21 mouse cellular contexts compared by ENCODE assay signal in the genomic region with DNA sequence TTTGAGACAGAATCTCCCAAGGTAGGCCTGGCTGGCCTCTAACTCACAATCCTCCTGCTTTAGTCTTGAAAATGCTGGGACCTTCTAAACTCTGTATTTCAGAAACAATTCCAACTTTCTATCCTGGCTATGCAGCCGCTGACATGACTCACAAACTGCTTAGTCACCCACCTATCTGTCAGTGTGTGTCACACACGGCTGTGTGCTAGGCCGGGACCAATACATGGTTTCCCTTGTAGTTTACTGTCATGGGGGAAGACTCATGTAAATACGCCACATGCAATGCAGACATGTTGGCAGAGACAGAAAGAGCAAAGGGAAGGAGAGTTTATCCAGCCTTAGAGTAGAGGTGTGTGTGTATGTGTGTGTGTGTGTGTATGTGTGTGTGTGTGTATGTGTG.
DNase-seq lines count a peak whose midpoint lies in the region; ATAC-seq and TF ChIP-seq lines count a peak whose summit lies in the region.
"Had no signal": no experiment of that assay in that cellular context is flagged by ENCODE, and none has a peak within 500 bp of the region (broad histone marks: within the 10 kb centered on the region; RNA-seq: fewer than 3 reads in every experiment).

No protein-coding gene starts in this region.

- H3K9me3 ChIP-seq in hindbrain, embryonic 14.5 days (ENCODE audit: control insufficient read depth, low read length), result no peaks in the 10 kb centered on the region
- no peaks in the 10 kb centered on the region for H3K9me3 ChIP-seq in forebrain, embryonic 11.5 days (ENCODE audit: control insufficient read depth, low read length)
- H3K9me3 ChIP-seq: embryonic facial prominence, embryonic 15.5 days; heart, embryonic 12.5 days; hindbrain, embryonic 12.5 days; megakaryocyte, embryonic 14.5 days; neural tube, embryonic 12.5 days had no signal

- DNase-seq in adrenal gland, adult (ENCODE audit: inconsistent age in 2 of 2, low spot score in 1 of 2), result peak; percentile 61 to 77
- DNase-seq in adrenal gland, postnatal 4 days (ENCODE audit: low spot score in 2 of 2), result no peak
- peak; percentile 51 for DNase-seq in Muller cell, postnatal 12 days (ENCODE audit: inconsistent ontology term)
- DNase-seq in adrenal gland, postnatal 14 days, result peak; percentile 49
- no peak for DNase-seq in hindbrain, embryonic 14.5 days (ENCODE audit: low spot score)
- no peak for DNase-seq in forebrain, embryonic 11.5 days (ENCODE audit: low spot score)
- no peak for DNase-seq in heart, adult 9 months (ENCODE audit: low spot score in 2 of 2)
- DNase-seq: cerebellum, adult 11-12 months; cerebellum, postnatal 25 days; gastrocnemius, postnatal 36 days; heart, postnatal 14 days; thymus, postnatal 14 days had no signal

- no peaks in the 10 kb centered on the region for H3K79me2 ChIP-seq in myocyte (ENCODE audit: control insufficient read depth, insufficient read depth)

- H3K27ac ChIP-seq in hindbrain, embryonic 14.5 days, result no peak overlapping the region
- H3K27ac ChIP-seq in forebrain, embryonic 11.5 days (ENCODE audit: low read depth, low read length), result no peak overlapping the region
- H3K27ac ChIP-seq: embryonic facial prominence, embryonic 15.5 days; hindbrain, embryonic 12.5 days; neural tube, embryonic 12.5 days had no signal

- peak overlapping the region; percentile 69 for H3K4me2 ChIP-seq in myocyte (ENCODE audit: low read depth)
- H3K4me2 ChIP-seq in hindbrain, embryonic 14.5 days (replicated peaks), result no peak overlapping the region
- H3K4me2 ChIP-seq in forebrain, embryonic 11.5 days (ENCODE audit: low read depth, low read length, severe bottlenecking), result no peak overlapping the region
- H3K4me2 ChIP-seq: embryonic facial prominence, embryonic 15.5 days; heart, embryonic 12.5 days; hindbrain, embryonic 12.5 days; liver, embryonic 11.5 days; neural tube, embryonic 12.5 days had no signal

- no peaks in the 10 kb centered on the region for H3K36me3 ChIP-seq in myocyte (ENCODE audit: control insufficient read depth, insufficient read depth)
- no peaks in the 10 kb centered on the region for H3K36me3 ChIP-seq in hindbrain, embryonic 14.5 days (replicated peaks; ENCODE audit: control insufficient read depth, insufficient read depth)
- H3K36me3 ChIP-seq in forebrain, embryonic 11.5 days (ENCODE audit: control insufficient read depth, insufficient read depth, low read length), result no peaks in the 10 kb centered on the region
- H3K36me3 ChIP-seq: embryonic facial prominence, embryonic 15.5 days; heart, embryonic 12.5 days; hindbrain, embryonic 12.5 days; neural tube, embryonic 12.5 days had no signal

- no peak overlapping the region for H3K9ac ChIP-seq in hindbrain, embryonic 14.5 days
- no peak overlapping the region for H3K9ac ChIP-seq in forebrain, embryonic 11.5 days (ENCODE audit: low read length)
- H3K9ac ChIP-seq: embryonic facial prominence, embryonic 15.5 days; heart, embryonic 12.5 days; hindbrain, embryonic 12.5 days; neural tube, embryonic 12.5 days had no signal

- no peaks in the 10 kb centered on the region for H3K27me3 ChIP-seq in myocyte (ENCODE audit: control insufficient read depth, insufficient read depth, insufficient read length)
- no peaks in the 10 kb centered on the region for H3K27me3 ChIP-seq in hindbrain, embryonic 14.5 days (ENCODE audit: control insufficient read depth, insufficient read depth, low read length)
- H3K27me3 ChIP-seq in forebrain, embryonic 11.5 days (ENCODE audit: control insufficient read depth, insufficient read depth, low read length), result no peaks in the 10 kb centered on the region
- H3K27me3 ChIP-seq: embryonic facial prominence, embryonic 15.5 days; heart, embryonic 12.5 days; hindbrain, embryonic 12.5 days; megakaryocyte, embryonic 14.5 days; neural tube, embryonic 12.5 days had no signal

- H3K4me1 ChIP-seq in hindbrain, embryonic 14.5 days (replicated peaks; ENCODE audit: control insufficient read depth, insufficient read depth, low read length), result 0 out of 2 replicates have a peak, but pooled peaks cover 5% of the 10 kb centered on the region
- no peaks in the 10 kb centered on the region for H3K4me1 ChIP-seq in forebrain, embryonic 11.5 days (replicated peaks; ENCODE audit: control insufficient read depth, insufficient read depth, low read length)
- H3K4me1 ChIP-seq: embryonic facial prominence, embryonic 15.5 days; heart, embryonic 12.5 days; hindbrain, embryonic 12.5 days; megakaryocyte, embryonic 14.5 days; neural tube, embryonic 12.5 days had no signal

- 93% methylated on average over 4 of the region's 4 CpGs for WGBS in hindbrain, embryonic 14.5 days
- WGBS in forebrain, embryonic 11.5 days, result 87% methylated on average over 4 of the region's 4 CpGs

- H3ac ChIP-seq in myocyte (ENCODE audit: control insufficient read depth, insufficient read length), result no peak overlapping the region

- no peak overlapping the region for H3K4me3 ChIP-seq in myocyte
- no peak overlapping the region for H3K4me3 ChIP-seq in hindbrain, embryonic 14.5 days (replicated peaks; ENCODE audit: low read length)
- H3K4me3 ChIP-seq in forebrain, embryonic 11.5 days (ENCODE audit: low read depth, low read length), result no peak overlapping the region
- H3K4me3 ChIP-seq: embryonic facial prominence, embryonic 15.5 days; heart, embryonic 12.5 days; hindbrain, embryonic 12.5 days; megakaryocyte, embryonic 14.5 days; neural tube, embryonic 12.5 days had no signal

- no peak for ATAC-seq in hindbrain, embryonic 14.5 days (ENCODE audit: low FRiP score)
- no peak for ATAC-seq in forebrain, embryonic 11.5 days (replicated peaks; ENCODE audit: low FRiP score)
- ATAC-seq: activated CD4-positive, CD25-positive, alpha-beta regulatory T cell, adult 4 months; forebrain, embryonic 14.5 days had no signal

- no peak for TF ChIP-seq POLR2A in myocyte (IDR thresholded peaks at IDR 0.05; ENCODE audit: insufficient read length, low read depth)

TF ChIP-seq in myocyte, 11 proteins besides CTCF, POLR2A, EP300 and RAD21:
- TF ChIP-seq CEBPB (IDR thresholded peaks at IDR 0.05; ENCODE audit: insufficient read depth, poor library complexity, severe bottlenecking) (no peak), MYOD1 (IDR thresholded peaks at IDR 0.05; ENCODE audit: control insufficient read depth in 1 of 3, insufficient read length in 2 of 3, low read depth in 2 of 3) (peak in 1 of 3 experiments; percentile 20), MYOG (IDR thresholded peaks at IDR 0.05; ENCODE audit: control insufficient read depth in 1 of 3, insufficient read depth in 1 of 3, insufficient read length in 2 of 3, low read depth in 2 of 3) (no peak), REST (IDR thresholded peaks at IDR 0.05; ENCODE audit: insufficient read depth, insufficient read length) (no peak), POLR2AphosphoS2 (IDR thresholded peaks at IDR 0.05; ENCODE audit: insufficient read length, low read depth) (no peak), TCF3 (IDR thresholded peaks at IDR 0.05; ENCODE audit: insufficient read length, low read depth) (no peak), MAX (IDR thresholded peaks at IDR 0.05; ENCODE audit: low read depth) (no peak)

Comparison
In these comparisons a context has a peak if more than half of its experiments do, and no peak if none do; other contexts are left out.
1. DNase-seq: peak in adrenal gland, adult (2 of 2), Muller cell, postnatal 12 days (single experiment) and adrenal gland, postnatal 14 days (single experiment); none in adrenal gland, postnatal 4 days (0 of 2), hindbrain, embryonic 14.5 days (single experiment), forebrain, embryonic 11.5 days (single experiment) and heart, adult 9 months (0 of 2).